Mouse (Mus musculus): ENCODE data around the gene Nme9.

Gene Nme9

DNA sequence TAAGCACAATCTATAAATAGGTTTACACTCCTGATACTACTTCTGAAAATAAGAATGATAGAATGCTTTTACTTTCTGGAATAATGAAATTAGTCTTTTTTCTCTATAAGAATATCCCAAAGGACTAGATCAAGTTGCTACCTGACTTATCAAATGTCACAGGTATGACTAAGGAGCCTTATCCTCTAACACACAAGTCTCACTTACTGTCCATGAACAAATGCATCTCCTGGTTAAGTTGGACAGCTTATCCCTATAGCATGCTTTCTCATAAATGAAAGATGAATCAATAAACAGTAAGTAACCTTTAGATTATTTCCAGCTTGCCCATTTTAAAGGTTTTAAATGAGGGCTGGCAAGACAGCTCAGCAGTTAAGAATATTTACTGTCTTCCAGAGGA is 33.4 kb downstream of the Nme9 start:
- DNase-seq, result no peak

GRCm38 (mm10) chr9:99485144-99485543 is 33.9 kb downstream of the Nme9 start:
- DNase-seq, result no peak

GRCm38 (mm10) chr9:99487126-99487695 is 35.9 kb downstream of the Nme9 start:
- no peak for DNase-seq

DNA sequence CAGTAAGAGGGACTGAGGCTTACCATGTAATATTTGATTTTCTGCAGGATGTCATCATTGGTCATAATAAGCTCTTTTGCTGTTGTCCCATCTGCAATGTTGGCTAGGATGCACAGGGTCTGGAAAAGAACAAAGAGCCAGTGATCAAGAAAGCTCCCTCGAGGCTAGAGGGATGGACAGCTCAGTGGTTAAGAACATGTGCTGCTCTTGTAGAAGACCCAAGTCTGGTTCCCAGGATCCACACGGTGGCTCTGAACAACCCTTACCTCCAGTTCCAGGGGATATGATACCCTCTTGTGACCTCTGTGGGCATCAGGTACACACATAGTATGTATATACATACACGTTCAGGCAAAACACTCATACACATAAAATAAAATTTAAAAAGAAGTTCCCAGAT is 36.6 kb downstream of the Nme9 start:
- no peak for DNase-seq

DNA sequence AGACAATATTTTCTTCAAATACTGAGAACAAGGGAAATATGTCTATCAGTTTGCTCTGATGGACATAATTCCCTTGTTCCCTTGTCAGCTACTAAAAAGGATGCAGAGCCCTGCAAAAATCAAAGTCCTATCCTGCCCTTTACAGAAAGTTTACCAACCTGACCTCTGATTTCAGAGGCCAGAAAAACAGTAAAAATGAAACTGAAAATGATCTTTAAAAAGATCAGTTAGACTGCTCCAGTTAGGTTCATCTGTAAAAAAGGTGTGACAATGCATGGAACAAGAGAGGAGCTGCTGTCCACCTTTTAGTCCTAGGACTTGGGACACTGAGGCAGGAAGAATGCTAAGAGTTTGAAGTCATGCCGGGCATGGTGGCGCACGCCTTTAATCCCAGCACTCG is 39.8 kb downstream of the Nme9 start:
- DNase-seq, result no peak

GRCm38 (mm10) chr9:99492634-99493200 is 41.4 kb downstream of the Nme9 start:
- no peak for DNase-seq

- no peak for DNase-seq
Measured at GRCm38 (mm10) chr9:99499336-99499735, 48.1 kb downstream of the Nme9 start.

DNA sequence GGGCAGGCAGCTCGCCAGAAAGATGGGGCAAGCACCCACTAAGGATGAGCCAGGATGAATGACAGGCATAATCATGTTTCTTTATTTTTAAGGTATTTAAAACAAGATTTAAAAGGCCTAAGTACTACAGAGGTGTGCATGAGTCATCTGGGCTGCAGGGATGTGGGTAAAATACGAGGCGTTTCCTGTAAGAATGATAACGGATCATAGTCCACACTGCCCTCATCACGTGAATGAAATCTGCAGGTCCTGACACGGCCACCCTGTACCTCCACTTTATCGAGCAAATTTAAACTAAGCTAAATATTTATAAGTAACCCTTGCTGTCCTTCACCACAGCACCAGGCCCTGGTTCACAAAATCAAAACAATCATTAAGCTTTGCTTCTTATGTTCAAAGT is 54.6 kb downstream of the Nme9 start:
- no peak for DNase-seq
